Mouse (Mus musculus) cerebellum, postnatal 10 days (tissue): ENCODE measurements at regions not wholly inside any gene's neighbourhood (a gene's known extent, or its start where the extent isn't known, plus 50 kb on each side); places are given as distances from the start of the nearest gene placed in this dataset.

Experiments used
- DNase-seq, 2 experiments: peaks; one replicate each; pipeline ENCODE4 v3.0.0; 2021; ENCODE audit warnings: mixed read lengths in 2 of 2

DNA sequence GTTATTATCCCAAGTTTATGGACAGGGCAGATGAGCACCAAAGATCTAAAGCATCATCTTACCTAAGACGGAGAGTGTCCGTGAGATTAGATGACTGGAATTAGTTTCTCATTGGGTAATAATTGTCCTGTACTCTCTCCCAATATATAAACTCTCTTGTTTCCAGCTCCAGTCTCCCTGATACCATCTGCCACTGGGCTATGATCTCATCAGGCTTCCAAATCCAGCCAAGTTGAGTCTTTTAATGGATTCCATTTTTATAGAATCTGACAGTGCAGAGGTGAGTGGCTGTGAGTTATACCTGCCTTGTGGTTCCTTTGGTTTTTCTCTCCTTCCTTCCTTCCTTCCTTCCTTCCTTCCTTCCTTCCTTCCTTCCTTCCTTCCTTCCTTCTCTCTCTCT lies 63.1 kb downstream of the Tas2r118 start:
- peak; percentile 35 to 47 for DNase-seq
